Mouse (Mus musculus) splenic B cell, adult 2 months (primary cell): ENCODE results near the gene Olfr70.
A peak's percentile ranks its signal among the peaks of the same experiment; 100 is the strongest.

Experiments
- DNase-seq: peaks from one replicate; pipeline ENCODE4 v3.0.0-alpha.2; 2011; ENCODE audit warnings: low read depth, low spot score
- H3K27me3 ChIP-seq: 2 replicates; pipeline ENCODE4 v1.6.1; 2012; ENCODE audit warnings: mild to moderate bottlenecking, low read length, moderate library complexity, mixed read lengths; ENCODE audit not compliant: control insufficient read depth, poor library complexity, insufficient read depth, severe bottlenecking
- H3K36me3 ChIP-seq: 2 replicates; pipeline ENCODE4 v1.6.1; 2012; ENCODE audit warnings: mild to moderate bottlenecking, low read length, moderate library complexity, mixed read lengths; ENCODE audit not compliant: control insufficient read depth, poor library complexity, insufficient read depth, severe bottlenecking

The Olfr70 gene

GRCm38 (mm10) chr4:43700707-43701106 lies at the start of gene Olfr70:
Olfr70 (minus strand) TSS chr4:43700807.
- no peaks in the 10 kb centered on the region for H3K27me3 ChIP-seq
- DNase-seq: no peak
- no peaks in the 10 kb centered on the region for H3K36me3 ChIP-seq

- H3K36me3 ChIP-seq: no peaks in the 10 kb centered on the region
- DNase-seq: peak; percentile 26
- no peaks in the 10 kb centered on the region for H3K27me3 ChIP-seq
Measured at GRCm38 (mm10) chr4:43745187-43745586, 44.6 kb upstream of the Olfr70 start.

- no peaks in the 10 kb centered on the region for H3K36me3 ChIP-seq
- H3K27me3 ChIP-seq: no peaks in the 10 kb centered on the region
- DNase-seq: no peak
Measured at GRCm38 (mm10) chr4:43743099-43743498, 42.5 kb upstream of the Olfr70 start.

GRCm38 (mm10) chr4:43742637-43743036 lies 42.0 kb upstream of the Olfr70 start:
- DNase-seq: no peak
- Histone ChIP-seq H3K27me3 (no peaks in the 10 kb centered on the region), H3K36me3 (no peaks in the 10 kb centered on the region)

GRCm38 (mm10) chr4:43741526-43741925 lies 40.9 kb upstream of the Olfr70 start:
- Histone ChIP-seq H3K27me3 (no peaks in the 10 kb centered on the region), H3K36me3 (no peaks in the 10 kb centered on the region)
- DNase-seq: no peak

GRCm38 (mm10) chr4:43738989-43739674 lies 38.5 kb upstream of the Olfr70 start:
- Histone ChIP-seq H3K36me3 (no peaks in the 10 kb centered on the region), H3K27me3 (no peaks in the 10 kb centered on the region)
- no peak for DNase-seq

- Histone ChIP-seq H3K27me3 (no peaks in the 10 kb centered on the region), H3K36me3 (no peaks in the 10 kb centered on the region)
- no peak for DNase-seq
Measured at GRCm38 (mm10) chr4:43737144-43737543, 36.5 kb upstream of the Olfr70 start.

- H3K36me3 ChIP-seq: no peaks in the 10 kb centered on the region
- no peaks in the 10 kb centered on the region; the same call in 1 of the 2 replicates for H3K27me3 ChIP-seq
- DNase-seq: no peak
Measured at GRCm38 (mm10) chr4:43733186-43733585, 32.6 kb upstream of the Olfr70 start.

GRCm38 (mm10) chr4:43732171-43732570 lies 31.6 kb upstream of the Olfr70 start:
- no peaks in the 10 kb centered on the region for H3K36me3 ChIP-seq
- no peaks in the 10 kb centered on the region; the same call in 1 of the 2 replicates for H3K27me3 ChIP-seq
- DNase-seq: no peak

- Histone ChIP-seq H3K36me3 (no peaks in the 10 kb centered on the region), H3K27me3 (no peaks in the 10 kb centered on the region; the same call in 1 of the 2 replicates)
- DNase-seq: no peak
Measured at GRCm38 (mm10) chr4:43730750-43731297, 30.2 kb upstream of the Olfr70 start.

- no peaks in the 10 kb centered on the region for H3K36me3 ChIP-seq
- DNase-seq: no peak
- H3K27me3 ChIP-seq: no peaks in the 10 kb centered on the region; the same call in 1 of the 2 replicates
Measured at GRCm38 (mm10) chr4:43729794-43730550, 29.4 kb upstream of the Olfr70 start, which contains the start of gene Spaar. Spaar (plus strand) TSS chr4:43730034.

- no peaks in the 10 kb centered on the region for H3K36me3 ChIP-seq
- DNase-seq: no peak
Measured at GRCm38 (mm10) chr4:43729126-43729525, 28.5 kb upstream of the Olfr70 start.

GRCm38 (mm10) chr4:43728576-43728954 lies 28.0 kb upstream of the Olfr70 start:
- no peak for DNase-seq
- Histone ChIP-seq H3K36me3 (no peaks in the 10 kb centered on the region), H3K27me3 (no peaks in the 10 kb centered on the region; the same call in 1 of the 2 replicates)

More at GRCm38 (mm10) chr4:43729126-43729525, 28.5 kb upstream of the Olfr70 start:
- H3K27me3 ChIP-seq: no peaks in the 10 kb centered on the region; the same call in 1 of the 2 replicates

- DNase-seq: no peak
- H3K36me3 ChIP-seq: no peaks in the 10 kb centered on the region
- no peaks in the 10 kb centered on the region; the same call in 1 of the 2 replicates for H3K27me3 ChIP-seq
Measured at GRCm38 (mm10) chr4:43727718-43728575, 27.3 kb upstream of the Olfr70 start.
